Mouse (Mus musculus): ENCODE results near the gene Tspan10.

DNA sequence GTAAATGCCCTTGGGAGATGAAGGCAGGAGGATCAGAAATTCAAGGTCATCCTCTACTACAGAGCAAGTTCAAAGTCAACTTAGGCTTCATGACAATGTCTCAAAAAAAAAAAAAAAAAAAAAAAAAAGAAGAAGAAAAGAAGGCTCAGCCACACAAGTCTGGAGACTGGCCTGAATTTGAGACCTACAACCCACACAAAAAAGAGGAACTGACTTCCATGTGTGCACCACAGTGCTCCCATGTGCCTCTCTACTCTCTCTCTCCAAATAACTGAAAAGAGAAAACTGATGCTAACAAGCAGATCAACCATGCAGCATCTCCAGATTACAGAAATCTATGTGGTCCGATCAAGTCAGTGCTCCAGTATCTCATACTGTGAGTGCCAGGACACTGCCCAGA lies 37.6 kb upstream of the Tspan10 start:
- TF ChIP-seq CTCF (IDR thresholded peaks at IDR 0.05; ENCODE audit: low read depth) (no peak), EP300 (IDR thresholded peaks at IDR 0.05; ENCODE audit: low read depth) (no peak)
